Mouse (Mus musculus) CH12F3 (cell line): ENCODE measurements at regions not wholly inside any gene's neighbourhood (a gene's known extent, or its start where the extent isn't known, plus 50 kb on each side); places are given as distances from the start of the nearest gene placed in this dataset.
"Not testable (repeated sequence)": the region's sequence is repeated elsewhere in the genome, so short reads cannot be mapped to it uniquely, and the experiment has no call there.

Experiments
- in situ Hi-C: fragments of 300-500 bp; cut with MboI; formaldehyde crosslinking; loops from 2 replicates; pipeline ENCODE4 v1.14.3; 2020; ENCODE audit warnings: low sequenced_read_pairs

- in situ Hi-C loops, result loop anchor here (10.0 kb wide), 1 partner anchor 217 kb away; no protein-coding TSS in a partner anchor
Observed at GRCm38 (mm10) chr2:71597956-71598355, 51.4 kb upstream of the Dlx2 start.

GRCm38 (mm10) chr2:71598368-71598767 is 51.8 kb upstream of the Dlx2 start:
- in situ Hi-C loops, result loop anchor here (10.0 kb wide), 1 partner anchor 216 kb away; no protein-coding TSS in a partner anchor

GRCm38 (mm10) chr2:71598778-71599177 is 52.2 kb upstream of the Dlx2 start:
- in situ Hi-C loops, result loop anchor here (10.0 kb wide), 1 partner anchor 216 kb away; no protein-coding TSS in a partner anchor

GRCm38 (mm10) chr2:71600213-71600612 is 53.7 kb upstream of the Dlx2 start:
- in situ Hi-C loops, result no loop called here

GRCm38 (mm10) chr2:71600999-71601398 is 54.4 kb upstream of the Dlx2 start:
- in situ Hi-C loops, result no loop called here

DNA sequence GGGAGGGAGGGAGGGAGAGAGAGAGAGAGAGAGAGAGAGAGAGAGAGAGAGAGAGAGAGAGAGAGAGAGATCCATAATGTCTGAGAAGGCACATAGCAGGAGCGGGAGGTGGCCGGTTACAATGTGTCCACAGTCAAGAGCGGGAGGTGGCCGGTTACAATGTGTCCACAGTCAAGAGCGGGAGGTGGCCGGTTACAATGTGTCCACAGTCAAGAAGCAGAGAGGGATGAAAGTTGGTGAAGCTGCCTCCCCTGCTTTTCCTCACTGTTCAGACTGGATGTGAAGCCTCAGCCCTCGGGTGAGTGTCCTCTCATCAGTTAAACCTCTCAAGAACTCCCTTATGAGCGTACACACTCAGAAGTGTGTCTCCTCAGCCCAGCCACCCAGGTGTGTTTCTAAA is 57.2 kb upstream of the Dlx2 start:
- in situ Hi-C loops, result not testable (repeated sequence)

DNA sequence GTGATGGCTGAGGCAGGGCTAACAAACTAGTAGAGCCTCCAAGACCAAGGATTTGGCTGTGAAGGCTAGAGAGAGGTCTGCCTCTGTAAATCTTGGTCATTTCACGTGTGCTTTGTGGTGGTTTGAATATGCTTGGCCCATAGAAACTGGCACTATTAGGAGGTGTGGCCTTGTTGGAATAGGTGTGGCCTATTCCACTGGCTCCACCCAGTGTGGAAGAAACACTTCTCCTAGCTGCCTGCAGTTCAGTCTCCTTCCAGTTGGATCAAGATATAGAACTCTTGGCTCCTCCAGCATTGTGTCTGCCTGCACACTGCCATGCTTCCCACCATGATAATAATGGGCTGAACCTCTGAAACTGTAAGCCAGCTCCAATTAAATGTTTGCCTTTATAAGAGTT is 59.1 kb upstream of the Dlx2 start:
- in situ Hi-C loops, result no loop called here

DNA sequence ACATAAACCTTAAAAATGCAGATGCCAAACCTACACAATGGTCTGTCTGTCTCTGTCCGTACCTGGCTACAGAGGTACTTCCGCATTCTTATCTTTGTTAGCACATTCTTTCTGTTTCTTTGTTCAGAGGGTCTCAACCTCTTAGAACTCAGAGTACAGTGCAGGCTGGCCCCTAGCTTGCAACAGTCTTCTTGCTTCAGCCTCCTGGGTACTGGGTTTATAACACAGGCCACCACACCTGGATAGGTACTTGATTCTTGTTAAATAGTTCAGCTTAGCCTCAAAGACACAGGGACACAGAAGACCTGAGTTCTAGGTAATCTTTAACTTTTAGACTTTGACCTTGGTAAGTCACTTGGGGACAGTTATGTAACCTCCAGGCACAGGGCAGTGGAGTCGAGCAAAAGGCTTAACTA is 60.5 kb upstream of the Dlx2 start:
- in situ Hi-C loops, result no loop called here

GRCm38 (mm10) chr2:71613216-71613615 is 66.7 kb upstream of the Dlx2 start:
- in situ Hi-C loops, result no loop called here

DNA sequence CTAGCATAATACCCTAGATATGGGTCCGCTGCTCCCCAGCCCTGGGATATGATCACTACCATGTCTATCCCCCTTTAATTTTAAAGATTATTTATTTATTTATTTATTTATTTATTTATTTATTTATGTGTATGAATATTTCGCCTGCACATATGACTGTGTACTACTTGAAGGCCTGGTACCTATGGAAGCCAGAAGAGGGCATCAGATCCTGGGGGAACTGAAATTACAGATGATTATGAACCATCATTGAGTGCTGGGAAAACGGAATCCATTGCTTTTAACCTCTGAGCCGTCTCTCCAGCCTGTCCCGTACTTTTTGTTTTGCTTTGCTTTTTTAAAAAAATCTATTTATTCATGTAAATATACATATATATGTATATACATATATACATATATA is 70.0 kb upstream of the Dlx2 start:
- in situ Hi-C loops, result no loop called here

DNA sequence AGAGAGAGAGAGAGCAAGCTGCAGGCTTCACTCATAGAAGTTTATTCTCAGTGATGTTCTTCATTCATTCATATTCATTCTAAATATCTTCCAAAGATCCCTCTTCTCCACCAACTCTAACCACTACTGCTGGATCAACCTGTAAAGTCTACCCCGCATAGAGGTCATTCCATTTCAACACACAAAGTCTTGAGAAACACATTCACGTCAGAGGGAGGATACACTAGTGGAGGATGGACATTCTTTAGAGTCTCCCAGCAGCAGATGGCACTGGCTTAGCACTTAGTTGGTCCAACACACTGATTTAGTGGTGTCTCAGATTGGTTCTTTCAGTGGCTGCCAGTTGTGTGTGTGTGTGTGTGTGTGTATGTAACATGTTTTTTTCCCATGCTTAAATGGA is 74.9 kb upstream of the Dlx2 start:
- in situ Hi-C loops, result no loop called here

DNA sequence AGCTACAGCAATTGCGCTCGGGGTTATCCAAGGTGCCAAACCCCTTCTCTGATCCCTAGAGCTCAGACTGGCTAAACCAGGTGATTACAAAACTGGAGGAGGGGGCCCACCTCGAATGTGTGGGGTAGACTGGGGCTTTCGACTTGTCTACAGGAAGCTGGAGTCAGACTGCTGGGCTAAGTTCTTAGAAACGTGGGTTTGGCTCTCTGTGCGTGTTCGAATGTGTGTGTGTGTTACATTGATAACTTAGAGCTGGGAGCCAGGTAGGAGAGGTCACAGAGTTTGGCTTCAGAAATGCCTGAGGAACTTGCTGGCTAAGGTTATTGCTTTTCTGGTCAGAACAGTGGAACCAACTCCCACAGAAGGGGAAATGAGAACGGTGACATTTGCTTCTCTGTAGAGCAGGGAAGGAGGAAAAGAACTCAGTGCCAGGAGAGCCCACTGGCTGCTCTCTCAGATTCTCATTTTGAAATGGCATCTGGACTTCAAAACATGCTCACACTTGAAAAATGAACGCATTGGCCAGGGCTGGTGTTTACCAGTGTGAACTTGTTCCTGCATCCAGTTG is 76.1 kb upstream of the Dlx2 start:
- in situ Hi-C loops, result no loop called here

DNA sequence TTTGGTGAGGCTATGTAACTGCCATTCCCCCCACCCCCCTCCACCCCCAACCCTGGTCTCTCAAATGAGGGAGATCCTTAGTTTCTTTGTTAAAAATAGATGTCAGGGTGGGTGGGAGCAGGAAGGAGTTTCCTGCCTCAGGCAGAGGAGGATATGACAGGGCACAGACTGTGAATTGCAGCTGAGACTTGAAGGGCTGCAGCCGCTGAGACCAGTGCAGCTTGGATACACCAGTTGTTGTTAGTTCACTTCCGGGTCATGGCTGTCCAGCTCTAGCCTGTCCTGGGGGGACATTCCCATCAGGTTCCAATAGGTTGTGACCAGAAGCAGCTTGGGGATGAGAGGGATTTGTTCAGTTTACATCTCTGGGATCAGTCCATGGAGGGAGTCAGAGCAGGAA is 76.6 kb upstream of the Dlx2 start:
- in situ Hi-C loops, result no loop called here

- in situ Hi-C loops, result no loop called here
Observed at GRCm38 (mm10) chr2:71625298-71625902, 78.8 kb upstream of the Dlx2 start.

GRCm38 (mm10) chr2:71626404-71626803 is 79.8 kb upstream of the Dlx2 start:
- in situ Hi-C loops, result no loop called here

GRCm38 (mm10) chr2:71627097-71627755 is 80.7 kb upstream of the Dlx2 start:
- in situ Hi-C loops, result no loop called here

DNA sequence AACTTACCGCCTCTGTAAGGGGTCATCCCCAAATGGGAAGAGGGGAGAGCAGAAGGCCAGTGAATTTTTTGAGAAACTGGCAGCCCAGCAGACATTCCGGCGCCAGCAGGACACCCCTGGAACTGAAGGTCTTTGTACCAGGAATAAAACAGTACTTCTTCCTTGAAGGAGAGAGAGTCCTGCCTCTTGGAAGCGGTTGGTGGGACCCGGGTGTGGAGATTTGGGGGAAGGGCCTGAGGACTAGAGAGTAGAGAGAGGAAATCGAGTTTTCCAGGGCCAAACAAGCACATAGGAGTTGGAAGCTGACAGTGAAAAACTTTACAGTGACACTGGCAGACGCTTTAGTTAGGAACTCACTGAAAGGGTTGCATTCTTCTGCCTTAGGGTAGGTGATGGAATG is 82.3 kb upstream of the Dlx2 start:
- in situ Hi-C loops, result no loop called here

DNA sequence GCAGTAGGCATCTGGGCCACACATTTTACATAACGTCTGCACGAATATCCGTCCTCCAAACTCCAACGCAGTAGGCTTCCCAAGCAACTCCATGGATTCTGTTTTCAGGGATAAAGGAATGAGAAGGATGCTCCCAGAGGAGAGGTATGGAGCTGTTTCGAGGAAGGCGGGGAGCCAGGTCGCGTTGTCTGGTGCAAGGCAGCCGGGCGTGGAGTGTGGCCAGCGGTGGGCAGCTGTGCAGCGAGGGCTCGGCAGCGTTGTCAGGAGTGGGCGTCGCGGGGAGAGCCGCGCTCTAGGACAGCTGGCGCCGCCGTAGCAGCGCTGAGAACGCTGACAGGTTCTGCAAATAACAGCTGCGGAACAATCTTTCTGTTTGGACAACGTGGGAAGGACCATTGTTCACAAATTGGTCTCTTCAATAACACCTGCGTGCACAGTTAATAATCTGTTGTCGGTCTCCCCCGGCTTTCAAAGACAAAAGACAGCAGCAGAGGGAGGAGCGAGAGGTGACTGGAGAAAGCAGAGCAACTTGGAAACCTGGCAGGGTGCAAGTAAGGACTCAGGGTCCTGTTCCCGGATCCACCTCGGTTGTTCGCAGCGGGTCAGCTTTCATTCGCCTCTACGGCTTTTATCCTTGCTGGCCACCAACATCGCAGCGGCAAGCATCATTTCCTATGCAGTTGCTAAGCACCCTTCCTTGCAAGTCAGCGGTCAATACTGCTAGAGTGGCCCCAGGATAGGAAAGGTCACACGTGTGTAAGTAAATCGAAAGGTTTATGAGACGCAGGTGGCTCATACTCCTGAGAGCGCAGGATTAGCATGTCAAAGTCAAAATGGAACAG is 83.0 kb upstream of the Dlx2 start:
- in situ Hi-C loops, result no loop called here

GRCm38 (mm10) chr2:71630143-71630463 is 83.5 kb upstream of the Dlx2 start:
- in situ Hi-C loops, result no loop called here

DNA sequence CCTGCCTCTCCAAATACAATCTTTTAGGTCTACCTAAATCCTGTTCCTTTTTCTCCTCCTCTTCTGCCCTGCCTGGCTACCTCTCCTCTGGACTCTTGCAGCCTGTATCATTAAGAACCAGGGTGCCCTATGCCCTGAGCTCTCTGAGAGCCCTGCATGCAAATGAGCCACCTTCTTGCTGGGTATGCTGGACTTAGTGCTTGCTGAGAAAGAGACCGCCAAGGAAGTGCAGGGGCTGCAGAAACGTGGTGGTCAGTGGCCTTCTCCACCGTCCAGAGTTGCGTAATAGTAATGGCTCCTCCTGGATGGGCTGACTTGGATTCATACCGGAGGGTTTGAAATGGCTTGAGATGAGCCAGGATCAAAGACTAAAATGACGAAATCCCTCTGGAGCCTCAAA is 86.9 kb upstream of the Dlx2 start:
- in situ Hi-C loops, result no loop called here

DNA sequence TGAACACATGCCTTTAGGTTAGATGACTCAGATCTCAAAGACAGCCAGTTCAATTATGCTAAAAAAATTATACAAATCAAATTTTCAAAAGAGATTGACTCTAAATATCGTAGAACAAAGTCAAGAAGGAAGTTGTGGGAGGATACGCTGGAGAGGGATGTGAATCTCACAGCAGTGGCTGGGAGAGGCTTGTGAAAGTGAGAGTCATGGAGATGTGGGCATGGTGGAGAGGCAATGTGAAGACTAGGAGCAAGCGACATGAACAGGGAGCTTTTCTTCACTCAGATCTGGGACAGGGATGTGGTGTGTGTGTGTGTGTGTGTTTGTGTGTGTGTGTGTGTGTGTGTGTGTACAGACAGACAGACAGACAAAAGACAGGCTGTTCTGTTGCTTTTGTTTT is 87.9 kb upstream of the Dlx2 start:
- in situ Hi-C loops, result no loop called here

DNA sequence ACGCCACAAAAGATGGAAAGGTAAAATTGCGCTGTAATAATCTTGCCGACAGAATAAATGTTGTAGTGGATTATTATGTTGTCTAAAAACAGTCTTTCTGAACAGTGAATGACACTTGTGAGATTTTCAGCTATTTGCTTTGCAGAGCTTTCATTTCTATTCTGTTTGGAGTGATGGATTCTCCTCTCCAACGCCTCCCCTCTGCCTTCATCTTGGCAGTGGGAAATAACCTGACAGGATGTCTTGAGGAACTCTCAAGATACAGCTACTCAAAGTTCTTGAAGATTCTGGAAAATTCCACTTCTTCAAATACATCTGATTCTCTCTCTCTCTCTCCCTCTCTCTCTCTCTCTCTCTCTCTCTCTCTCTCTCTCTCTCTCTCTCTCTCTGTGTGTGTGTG is 89.6 kb upstream of the Dlx2 start:
- in situ Hi-C loops, result no loop called here
